Mouse (Mus musculus) mature B cell (primary cell): Measurements from ENCODE around the gene Rrp1b.
"Not testable (repeated sequence)": the region's sequence is repeated elsewhere in the genome, so short reads cannot be mapped to it uniquely, and the experiment has no call there.

Experiments
- in situ Hi-C: fragments of 300-500 bp; cut with MboI; formaldehyde crosslinking; loops from 2 replicates; pipeline ENCODE4 v1.14.3; 2019

The Rrp1b gene

GRCm38 (mm10) chr17:32087069-32087468 lies 51.2 kb downstream of the Rrp1b start:
- in situ Hi-C loops = no loop called here

GRCm38 (mm10) chr17:32091032-32091363 lies 55.1 kb downstream of the Rrp1b start:
- in situ Hi-C loops = no loop called here

- in situ Hi-C loops = not testable (repeated sequence)
Observed at GRCm38 (mm10) chr17:32091364-32092240, 55.7 kb downstream of the Rrp1b start.

- in situ Hi-C loops = no loop called here
Observed at GRCm38 (mm10) chr17:32092241-32092619, 56.3 kb downstream of the Rrp1b start.

- in situ Hi-C loops = no loop called here
Observed at GRCm38 (mm10) chr17:32092895-32093294, 57.0 kb downstream of the Rrp1b start.

GRCm38 (mm10) chr17:32097676-32098075 lies 61.8 kb downstream of the Rrp1b start:
- in situ Hi-C loops = no loop called here

- in situ Hi-C loops = not testable (repeated sequence)
Observed at GRCm38 (mm10) chr17:32098905-32099304, 63.0 kb downstream of the Rrp1b start.

- in situ Hi-C loops = no loop called here
Observed at GRCm38 (mm10) chr17:32099574-32099942, 63.7 kb downstream of the Rrp1b start.

- in situ Hi-C loops = no loop called here
Observed at GRCm38 (mm10) chr17:32099943-32100586, 64.2 kb downstream of the Rrp1b start.

GRCm38 (mm10) chr17:32103054-32103453 lies 67.2 kb downstream of the Rrp1b start:
- in situ Hi-C loops = no loop called here

GRCm38 (mm10) chr17:32106358-32106757 lies 70.5 kb downstream of the Rrp1b start:
- in situ Hi-C loops = no loop called here

- in situ Hi-C loops = no loop called here
Observed at GRCm38 (mm10) chr17:32107877-32108276, 72.0 kb downstream of the Rrp1b start.

GRCm38 (mm10) chr17:32108320-32109011 lies 72.6 kb downstream of the Rrp1b start:
- in situ Hi-C loops = not testable (repeated sequence)

- in situ Hi-C loops = no loop called here
Observed at GRCm38 (mm10) chr17:32109201-32109940, 73.5 kb downstream of the Rrp1b start.

- in situ Hi-C loops = no loop called here
Observed at GRCm38 (mm10) chr17:32110424-32110823, 74.5 kb downstream of the Rrp1b start.

GRCm38 (mm10) chr17:32110980-32111780 lies 75.3 kb downstream of the Rrp1b start:
- in situ Hi-C loops = no loop called here
